Mouse (Mus musculus) heart, embryonic 14.5 days (tissue): ENCODE measurements around the gene Tmtc2. TPM values are rescaled to one million over a fixed set of nuclear protein-coding genes. Genes with fewer than 3 reads are reported as not detected.

Source experiments
- ATAC-seq: fragments of 200-750 bp; cut with Nextera tagmentation; 2 replicates; pipeline ENCODE4 v1.8.0; 2017; ENCODE audit warnings: low read depth, moderate TSS enrichment; ENCODE audit not compliant: insufficient number of reproducible peaks, insufficient read depth, low FRiP score
- H3K27ac ChIP-seq, 2 experiments: fragments of 200-500 bp in 1 of 2; fragments of 300-500 bp in 1 of 2; sonication (generic) in 1 of 2; replicated peaks in 1 of 2; 2 replicates each; pipeline ENCODE4 v1.5.1; 2012 to 2014; ENCODE audit warnings: low read depth in 2 of 2, low read length in 2 of 2, control low read depth in 1 of 2, mild to moderate bottlenecking in 1 of 2, mixed read lengths in 1 of 2; ENCODE audit not compliant: control insufficient read depth in 1 of 2, insufficient read depth in 1 of 2
- H3K27me3 ChIP-seq: fragments of 300-500 bp; sonication (generic); 2 replicates; pipeline ENCODE4 v1.6.1; 2014; ENCODE audit warnings: mild to moderate bottlenecking, low read length, control low read depth; ENCODE audit not compliant: control insufficient read depth, insufficient read depth
- H3K36me3 ChIP-seq: fragments of 300-500 bp; sonication (generic); 2 replicates; pipeline ENCODE4 v1.6.1; 2014; ENCODE audit warnings: mild to moderate bottlenecking, control low read depth, low read length, mixed read lengths; ENCODE audit not compliant: control insufficient read depth, insufficient read depth
- H3K4me1 ChIP-seq, 2 experiments: fragments of 200-500 bp in 1 of 2; fragments of 300-500 bp in 1 of 2; sonication (generic) in 1 of 2; 2 replicates each; pipeline ENCODE4 v1.6.1; 2012 to 2014; ENCODE audit warnings: low read length in 2 of 2, control low read depth in 1 of 2, mixed read lengths in 1 of 2; ENCODE audit not compliant: control insufficient read depth in 2 of 2, insufficient read depth in 2 of 2
- H3K4me2 ChIP-seq: fragments of 300-500 bp; sonication (generic); 2 replicates; pipeline ENCODE4 v1.6.1; 2014; ENCODE audit warnings: mild to moderate bottlenecking, low read length
- H3K4me3 ChIP-seq, 2 experiments: fragments of 200-500 bp in 1 of 2; fragments of 300-500 bp in 1 of 2; sonication (generic) in 1 of 2; 2 replicates each; pipeline ENCODE4 v1.5.1; 2012 to 2014; ENCODE audit warnings: low read length in 2 of 2, mild to moderate bottlenecking in 2 of 2, control low read depth in 1 of 2, low read depth in 1 of 2, moderate library complexity in 1 of 2; ENCODE audit not compliant: control insufficient read depth in 1 of 2, insufficient read depth in 1 of 2
- H3K9ac ChIP-seq: fragments of 300-500 bp; sonication (generic); 2 replicates; pipeline ENCODE4 v1.6.1; 2014; ENCODE audit warnings: mild to moderate bottlenecking, low read length
- H3K9me3 ChIP-seq: fragments of 300-500 bp; sonication (generic); 2 replicates; pipeline ENCODE4 v1.6.1; 2016; ENCODE audit warnings: low read length, control low read depth; ENCODE audit not compliant: control insufficient read depth
- WGBS: fragments of 180-500 bp; shearing (Covaris S2); extraction: QIAGEN DNeasy Blood & Tissue Kit; methylation state at CpG from one replicate; pipeline ENCODE4 v1.1.7; 2014; 5-methylcytosine and 5-hydroxymethylcytosine counted together
- polyA plus RNA-seq: library from polyadenylated mRNA; unstranded; fragments of >200 nt; fragmentation: Nextera tagmentation; extraction: Ambion mirVana; gene quantifications from 2 replicates; pipeline ENCODE4 v1.2.1, GENCODE M21; 2014

Gene Tmtc2
- polyA plus RNA-seq, 1 experiment from 2014 or later: 3.3 TPM

DNA sequence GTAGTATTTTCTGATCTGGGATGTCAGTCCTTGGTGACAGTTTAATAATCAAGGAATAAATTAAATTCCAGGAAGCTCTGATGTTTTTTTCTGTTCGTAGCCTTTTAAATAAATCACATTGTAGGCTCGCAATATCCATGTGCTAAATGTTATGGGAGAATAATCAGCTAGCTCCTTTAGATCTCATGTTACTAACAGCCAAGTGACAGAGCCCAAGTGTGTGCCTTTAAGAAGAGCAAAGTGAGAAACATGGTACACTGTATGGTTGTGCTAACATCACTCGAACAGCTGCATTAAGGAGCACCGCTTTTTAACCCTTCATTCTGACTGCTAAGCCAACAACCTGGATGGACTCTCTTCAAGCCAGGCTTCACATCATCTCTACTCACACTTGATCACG, 146.2 kb downstream of the Tmtc2 start:
- no peaks in the 10 kb centered on the region for H3K9me3 ChIP-seq
- no peak overlapping the region for H3K4me2 ChIP-seq
- no peaks in the 10 kb centered on the region for H3K36me3 ChIP-seq
- no peak overlapping the region for H3K4me3 ChIP-seq
- no peaks in the 10 kb centered on the region for H3K27me3 ChIP-seq
- ATAC-seq: no peak
- 76% methylated on average over 5 of the region's 5 CpGs for WGBS
- no peak overlapping the region for H3K27ac ChIP-seq
- peaks cover 0 to 3% of the 10 kb centered on the region in 2 experiments; a peak in 1 of 4 replicates for H3K4me1 ChIP-seq
- no peak overlapping the region for H3K9ac ChIP-seq

DNA sequence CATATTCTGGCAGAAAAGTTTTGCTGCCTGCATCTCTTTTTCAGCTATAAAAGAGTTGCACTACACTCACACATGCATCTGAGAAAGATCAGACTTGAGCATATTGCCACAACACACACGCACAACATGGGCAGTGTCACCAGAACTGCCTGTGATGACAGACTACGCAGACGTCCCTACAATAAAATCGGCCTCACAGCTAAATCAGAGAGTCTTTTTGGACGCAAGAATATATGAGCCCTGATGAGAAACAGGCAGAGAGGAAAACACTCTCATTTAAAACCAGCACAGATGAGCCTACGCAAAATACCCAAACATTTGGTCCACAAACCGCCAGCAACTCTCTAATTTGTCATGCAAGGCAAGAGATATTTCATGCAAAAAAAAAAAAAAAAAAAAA, 146.6 kb downstream of the Tmtc2 start:
- Histone ChIP-seq H3K9me3 (no peaks in the 10 kb centered on the region), H3K27ac (no peak overlapping the region), H3K9ac (no peak overlapping the region), H3K4me3 (no peak overlapping the region), H3K36me3 (no peaks in the 10 kb centered on the region), H3K27me3 (no peaks in the 10 kb centered on the region), H3K4me1 (peaks cover 0 to 3% of the 10 kb centered on the region in 2 experiments; a peak in 1 of 4 replicates), H3K4me2 (no peak overlapping the region)
- ATAC-seq: no peak
- WGBS: 85% methylated on average over 7 of the region's 7 CpGs

DNA sequence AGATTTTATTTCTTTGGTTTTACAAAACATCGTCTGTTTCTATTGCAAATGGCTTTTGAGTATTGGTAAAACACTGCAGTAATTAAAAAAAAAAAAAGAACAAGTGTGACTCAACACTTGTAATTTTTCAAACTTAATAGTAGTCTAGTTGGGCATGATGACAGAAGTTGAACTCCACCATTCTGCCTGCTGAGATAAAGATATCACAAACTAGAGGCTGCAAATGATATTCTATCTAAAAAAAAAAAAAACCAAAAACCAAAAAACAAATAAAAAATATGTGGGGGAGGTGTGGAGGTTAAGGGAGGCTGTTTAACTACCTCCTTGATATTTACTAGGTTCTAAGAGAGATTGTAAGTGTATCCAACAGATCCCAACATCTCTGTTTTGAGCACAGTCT, 149.2 kb downstream of the Tmtc2 start:
- Histone ChIP-seq H3K4me1 (no peaks in the 10 kb centered on the region), H3K9ac (no peak overlapping the region), H3K36me3 (no peaks in the 10 kb centered on the region), H3K4me3 (no peak overlapping the region), H3K27ac (no peak overlapping the region), H3K9me3 (no peaks in the 10 kb centered on the region), H3K27me3 (no peaks in the 10 kb centered on the region), H3K4me2 (no peak overlapping the region)
- ATAC-seq: no peak
- WGBS: 93% methylated on average over 1 of the region's 1 CpGs

DNA sequence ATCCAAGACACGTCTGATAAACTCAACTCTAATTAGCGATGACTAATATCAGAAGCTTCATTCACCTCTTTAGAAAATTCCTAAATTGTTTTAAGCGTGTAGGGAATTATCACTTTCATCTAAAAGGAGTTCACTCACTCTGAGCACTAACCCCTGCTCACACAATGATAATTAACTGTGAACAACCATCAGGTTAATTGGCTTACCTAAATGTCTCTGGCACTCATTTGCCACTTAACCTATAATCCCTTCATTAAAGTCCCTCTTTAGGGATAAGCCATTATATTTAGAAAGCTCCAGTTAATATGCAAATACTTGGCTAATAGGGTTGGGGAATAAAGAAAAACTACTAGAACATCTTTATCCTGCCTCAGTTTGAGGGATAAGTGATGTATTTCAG, 151.1 kb downstream of the Tmtc2 start:
- WGBS: 71% methylated on average over 3 of the region's 3 CpGs
- Histone ChIP-seq H3K4me3 (no peak overlapping the region), H3K4me1 (no peaks in the 10 kb centered on the region; a peak in 1 of 4 replicates)

DNA sequence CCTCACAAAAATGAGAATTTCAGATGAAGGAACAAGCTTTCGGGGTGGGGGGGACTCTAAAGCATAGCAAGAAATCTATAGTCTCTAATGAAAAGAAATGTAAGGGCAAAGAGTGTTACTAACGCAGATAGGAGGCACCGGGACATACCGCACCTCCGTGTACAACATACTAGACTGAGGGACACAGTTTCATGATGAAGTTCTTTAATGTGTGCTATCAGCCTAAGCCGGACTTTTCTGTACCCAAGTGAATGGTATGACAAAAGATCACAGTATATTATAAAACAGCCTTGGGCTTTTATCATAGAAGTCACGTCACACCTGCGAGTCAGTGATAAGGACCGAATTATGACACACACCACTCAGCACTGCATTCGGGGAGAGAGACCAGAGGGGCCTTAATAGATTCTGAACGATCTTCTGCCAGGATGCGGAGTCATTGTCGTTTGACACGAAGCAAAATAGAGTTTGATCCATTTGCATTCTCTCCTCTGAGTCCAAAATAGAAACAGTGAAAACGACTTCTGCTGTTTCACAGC, 156.3 kb downstream of the Tmtc2 start:
- Histone ChIP-seq H3K4me3 (no peak overlapping the region; a peak in 1 of 4 replicates), H3K9me3 (no peaks in the 10 kb centered on the region), H3K4me1 (no peaks in the 10 kb centered on the region; a peak in 1 of 4 replicates), H3K4me2 (peak overlapping the region; percentile 34), H3K27ac (no peak overlapping the region), H3K27me3 (no peaks in the 10 kb centered on the region), H3K9ac (no peak overlapping the region), H3K36me3 (peaks cover 3% of the 10 kb centered on the region; the same call in 1 of the 2 replicates)
- no peak for ATAC-seq
- 48% methylated on average over 15 of the region's 15 CpGs for WGBS

More for the DNA sequence above, 151.1 kb downstream of the Tmtc2 start:
- no peaks in the 10 kb centered on the region for H3K27me3 ChIP-seq
- H3K36me3 ChIP-seq: no peaks in the 10 kb centered on the region
- H3K4me2 ChIP-seq: no peak overlapping the region
- no peak overlapping the region for H3K9ac ChIP-seq
- no peaks in the 10 kb centered on the region for H3K9me3 ChIP-seq
- no peak overlapping the region for H3K27ac ChIP-seq
- no peak for ATAC-seq

DNA sequence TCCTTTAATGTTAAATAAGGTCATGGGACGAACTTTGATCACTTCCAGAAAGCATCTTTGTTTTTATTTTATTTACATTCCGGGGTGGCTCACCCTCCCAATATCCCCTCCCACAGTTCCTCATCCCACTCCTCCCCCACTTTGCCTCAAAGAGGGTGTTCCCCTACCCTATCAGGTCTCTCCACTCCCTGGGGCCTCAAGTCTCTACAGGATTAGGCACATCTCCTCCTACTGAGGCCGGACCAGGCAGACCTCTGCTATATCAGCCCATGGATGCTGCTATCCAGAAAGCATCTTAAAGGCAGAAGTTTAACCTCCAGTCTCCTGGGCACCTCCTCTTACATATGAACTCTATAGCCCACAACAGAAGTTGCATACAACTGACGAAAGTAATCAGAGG, 157.7 kb downstream of the Tmtc2 start:
- WGBS: 84% methylated on average over 4 of the region's 4 CpGs
- Histone ChIP-seq H3K4me2 (no peak overlapping the region), H3K27me3 (no peaks in the 10 kb centered on the region), H3K4me1 (no peaks in the 10 kb centered on the region; a peak in 1 of 4 replicates), H3K4me3 (no peak overlapping the region), H3K9me3 (no peaks in the 10 kb centered on the region), H3K9ac (no peak overlapping the region), H3K36me3 (peaks cover 3% of the 10 kb centered on the region; the same call in 1 of the 2 replicates), H3K27ac (no peak overlapping the region)
- no peak for ATAC-seq

DNA sequence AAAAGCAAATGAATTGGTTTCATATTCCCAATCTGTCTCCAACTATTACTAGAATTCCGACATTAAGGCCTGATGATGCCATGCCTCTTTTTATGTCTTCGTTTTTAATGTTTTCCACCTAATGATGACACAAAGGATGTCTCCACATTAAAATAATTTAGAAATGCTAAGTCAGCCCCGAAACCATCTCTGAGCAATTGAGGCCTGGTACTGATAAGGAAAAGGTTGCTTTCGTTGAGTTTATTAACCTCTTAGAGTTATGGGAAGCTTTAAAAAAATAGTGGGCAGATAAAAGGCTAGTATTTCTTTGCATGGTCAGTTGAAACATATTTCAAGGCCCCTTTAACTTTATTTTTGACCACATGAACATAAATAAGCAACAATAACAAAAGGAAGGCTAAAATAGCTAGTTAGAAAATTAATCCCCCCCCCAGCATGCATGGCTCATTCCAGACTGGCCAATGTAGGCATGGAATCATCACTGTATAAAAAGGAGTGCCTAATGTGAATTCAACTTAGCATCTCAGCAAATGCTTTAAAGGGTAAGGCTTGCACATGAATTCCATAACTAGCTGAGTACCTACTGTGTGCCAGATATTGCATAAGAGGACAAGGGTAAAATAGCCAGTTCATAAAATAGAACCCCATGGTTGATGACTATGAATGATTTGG, 168.3 kb downstream of the Tmtc2 start:
- H3K9ac ChIP-seq: no peak overlapping the region
- H3K4me3 ChIP-seq: no peak overlapping the region
- H3K9me3 ChIP-seq: 0 out of 2 replicates have a peak, but pooled peaks cover 2% of the 10 kb centered on the region
- H3K36me3 ChIP-seq: no peaks in the 10 kb centered on the region
- H3K4me2 ChIP-seq: no peak overlapping the region
- WGBS: 82% methylated on average over 4 of the region's 4 CpGs
- no peaks in the 10 kb centered on the region for H3K27me3 ChIP-seq
- no peak for ATAC-seq
- no peak overlapping the region for H3K27ac ChIP-seq
- H3K4me1 ChIP-seq: no peaks in the 10 kb centered on the region; a peak in 1 of 4 replicates
